In the genomic region with DNA sequence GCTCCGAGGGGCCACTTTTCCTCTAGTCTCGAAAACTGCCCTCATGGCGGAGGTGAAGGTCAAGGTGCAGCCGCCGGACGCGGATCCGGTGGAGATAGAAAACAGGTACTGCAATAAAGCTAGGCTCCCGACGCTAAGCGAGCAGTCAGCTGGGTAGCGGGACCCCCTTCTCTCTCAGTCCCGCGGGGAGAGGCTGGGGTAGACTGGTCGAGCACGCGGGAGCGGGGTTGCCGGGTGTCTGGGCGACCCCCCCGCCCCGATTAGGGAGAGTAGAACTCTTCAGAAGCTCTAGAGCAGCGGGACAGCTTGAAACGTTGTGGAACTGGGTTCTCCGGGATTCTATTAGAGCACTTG, we compare ENCODE assay signal across 8 mouse cellular contexts. TPM values are rescaled to one million over a fixed set of nuclear protein-coding genes. Genes with fewer than 3 reads are reported as not detected.
DNase-seq lines count a peak whose midpoint lies in the region; ATAC-seq and TF ChIP-seq lines count a peak whose summit lies in the region.

No protein-coding gene starts in this region.

- TF ChIP-seq CTCF in lung, postnatal 0 days (IDR thresholded peaks at IDR 0.05), result no peak
- no peak for TF ChIP-seq CTCF in small intestine, adult 2 months (IDR thresholded peaks at IDR 0.05; ENCODE audit: extremely low read depth, insufficient read length, insufficient replicate concordance, low read depth, low read length)

- H3K4me3 ChIP-seq in lung, postnatal 0 days (ENCODE audit: low read depth, low read length), result peak overlapping the region; percentile 93
- H3K4me3 ChIP-seq in forebrain, embryonic 10.5 days, result peak overlapping the region; percentile 92
- H3K4me3 ChIP-seq in limb, embryonic 14.5 days (replicated peaks; ENCODE audit: low read length), result peak overlapping the region; percentile 85
- peak overlapping the region; percentile 81 for H3K4me3 ChIP-seq in small intestine, adult 2 months (ENCODE audit: low read depth, low read length)

- no peak for TF ChIP-seq EP300 in lung, postnatal 0 days (IDR thresholded peaks at IDR 0.05)

- peak overlapping the region; percentile 92 for H3K27ac ChIP-seq in lung, postnatal 0 days (ENCODE audit: low read length)
- H3K27ac ChIP-seq in forebrain, embryonic 10.5 days, result peak overlapping the region; percentile 90
- peak overlapping the region; percentile 92 for H3K27ac ChIP-seq in limb, embryonic 14.5 days (replicated peaks; ENCODE audit: low read depth, low read length)
- H3K27ac ChIP-seq in small intestine, adult 2 months (ENCODE audit: insufficient read depth, low read depth, low read length), result 0 out of 2 replicates have a peak overlapping the region, but pooled peaks have one; percentile 90

- no peaks in the 10 kb centered on the region for H3K9me3 ChIP-seq in lung, postnatal 0 days (ENCODE audit: low read length)
- no peaks in the 10 kb centered on the region for H3K9me3 ChIP-seq in forebrain, embryonic 10.5 days
- no peaks in the 10 kb centered on the region for H3K9me3 ChIP-seq in limb, embryonic 14.5 days (ENCODE audit: control insufficient read depth, low read length)

- H3K36me3 ChIP-seq in lung, postnatal 0 days (ENCODE audit: insufficient read depth, low read length), result no peaks in the 10 kb centered on the region; the same call in 1 of the 2 replicates
- H3K36me3 ChIP-seq in forebrain, embryonic 10.5 days (replicated peaks), result peaks cover 28% of the 10 kb centered on the region
- H3K36me3 ChIP-seq in limb, embryonic 14.5 days (ENCODE audit: control insufficient read depth, insufficient read depth, low read length), result peaks cover 11% of the 10 kb centered on the region
- peaks cover 8% of the 10 kb centered on the region for H3K36me3 ChIP-seq in small intestine, adult 2 months (ENCODE audit: control insufficient read depth, insufficient read depth, low read length)

- no peaks in the 10 kb centered on the region for H3K27me3 ChIP-seq in lung, postnatal 0 days (replicated peaks; ENCODE audit: insufficient read depth, low read length)
- H3K27me3 ChIP-seq in forebrain, embryonic 10.5 days (ENCODE audit: poor library complexity, severe bottlenecking), result peaks cover 14% of the 10 kb centered on the region
- no peaks in the 10 kb centered on the region for H3K27me3 ChIP-seq in limb, embryonic 14.5 days (ENCODE audit: control insufficient read depth, insufficient read depth, low read length)
- no peaks in the 10 kb centered on the region for H3K27me3 ChIP-seq in small intestine, adult 2 months (ENCODE audit: control insufficient read depth, insufficient read depth, low read length)

- under 1% methylated on average over 25 of the region's 25 CpGs for WGBS in lung, postnatal 0 days
- 0% methylated on average over 25 of the region's 25 CpGs for WGBS in forebrain, embryonic 10.5 days
- 0% methylated on average over 17 of the region's 25 CpGs for WGBS in limb, embryonic 14.5 days
- WGBS in small intestine, adult 2 months, result under 1% methylated on average over 25 of the region's 25 CpGs

- DNase-seq in lung, postnatal 0 days (ENCODE audit: low spot score), result peak; percentile 12
- DNase-seq in lung, postnatal 25 days (ENCODE audit: low spot score), result no peak
- no peak for DNase-seq in forebrain, embryonic 10.5 days (ENCODE audit: extremely low spot score, low spot score)
- DNase-seq in limb, embryonic 14.5 days (ENCODE audit: low spot score), result no peak
- no peak for DNase-seq in ovary, postnatal 36 days (ENCODE audit: low spot score)
- no peak for DNase-seq in embryo, embryonic 9.5 days (ENCODE audit: extremely low spot score)
- no peak for DNase-seq in c-Kit-positive CD71-positive TER-119-positive erythroid progenitor cells, embryonic 14.5 days (ENCODE audit: low spot score)

- no peaks in the 10 kb centered on the region for H3K4me1 ChIP-seq in lung, postnatal 0 days (ENCODE audit: insufficient read depth, low read depth, low read length)
- peaks cover 21% of the 10 kb centered on the region for H3K4me1 ChIP-seq in forebrain, embryonic 10.5 days
- peaks cover 10% of the 10 kb centered on the region; the same call in 1 of the 2 replicates for H3K4me1 ChIP-seq in limb, embryonic 14.5 days (ENCODE audit: control insufficient read depth, insufficient read depth, low read length)
- peaks cover 2% of the 10 kb centered on the region; the same call in 1 of the 2 replicates for H3K4me1 ChIP-seq in small intestine, adult 2 months (ENCODE audit: control insufficient read depth, insufficient read depth, insufficient read length, low read length)

- H3K4me2 ChIP-seq in lung, postnatal 0 days (replicated peaks; ENCODE audit: low read depth, low read length), result peak overlapping the region; percentile 87
- peak overlapping the region; percentile 76 for H3K4me2 ChIP-seq in limb, embryonic 14.5 days (replicated peaks; ENCODE audit: low read depth, low read length, severe bottlenecking)

- TF ChIP-seq POLR2A in limb, embryonic 14.5 days (IDR thresholded peaks at IDR 0.05; ENCODE audit: borderline replicate concordance, extremely low read depth, insufficient read depth, insufficient read length), result no peak; the same call in 1 of the 2 replicates
- TF ChIP-seq POLR2A in small intestine, adult 2 months (IDR thresholded peaks at IDR 0.05; ENCODE audit: low read depth, low read length), result no peak

- peak; percentile 25 for ATAC-seq in lung, postnatal 0 days
- peak; percentile 20; the same call in 1 of the 2 replicates for ATAC-seq in limb, embryonic 14.5 days (ENCODE audit: low FRiP score, low read depth)

- H3K9ac ChIP-seq in lung, postnatal 0 days (replicated peaks; ENCODE audit: low read depth), result peak overlapping the region; percentile 97
- H3K9ac ChIP-seq in limb, embryonic 14.5 days (ENCODE audit: low read depth, low read length, severe bottlenecking), result peak overlapping the region; percentile 81

RNA-seq across cellular contexts. Expression of a gene that starts 0.3 kb away (rescaled TPM):
- 11.5 and 11.9 TPM in 2 replicates for polyA plus RNA-seq in lung, postnatal 0 days (2015; fragmentation: Nextera tagmentation; extraction: Ambion mirVana)
- polyA plus RNA-seq in forebrain, embryonic 10.5 days (2016; fragmentation: Nextera tagmentation; extraction: Ambion mirVana), result 35.1 and 36.1 TPM in 2 replicates
- polyA plus RNA-seq in limb, embryonic 14.5 days (2012; rRNA removed), result 19.4 and 20.5 TPM in 2 replicates
- polyA plus RNA-seq in limb, embryonic 14.5 days (2014; fragmentation: Nextera tagmentation; extraction: Ambion mirVana), result 24.9 and 26.6 TPM in 2 replicates
- polyA plus RNA-seq in small intestine, adult 2 months (2012; rRNA removed), result 1.5 and 2.1 TPM in 2 replicates

RNA-seq across cellular contexts. Expression of a gene that starts 0.6 kb away (rescaled TPM):
- 1.2 and 1.4 TPM in 2 replicates for polyA plus RNA-seq in lung, postnatal 0 days (2015; fragmentation: Nextera tagmentation; extraction: Ambion mirVana)
- polyA plus RNA-seq in forebrain, embryonic 10.5 days (2016; fragmentation: Nextera tagmentation; extraction: Ambion mirVana), result 2.1 and 2.8 TPM in 2 replicates
- 1.5 and 1.6 TPM in 2 replicates for polyA plus RNA-seq in limb, embryonic 14.5 days (2012; rRNA removed)
- polyA plus RNA-seq in limb, embryonic 14.5 days (2014; fragmentation: Nextera tagmentation; extraction: Ambion mirVana), result 1.7 and 2.8 TPM in 2 replicates
- 0.08 and 0.11 TPM in 2 replicates for polyA plus RNA-seq in small intestine, adult 2 months (2012; rRNA removed)

RNA-seq across cellular contexts. Expression of a gene that starts 22.9 kb away (rescaled TPM):
- polyA plus RNA-seq in lung, postnatal 0 days (2015; fragmentation: Nextera tagmentation; extraction: Ambion mirVana), result 42.3 and 45.1 TPM in 2 replicates
- 60.7 and 63.3 TPM in 2 replicates for polyA plus RNA-seq in forebrain, embryonic 10.5 days (2016; fragmentation: Nextera tagmentation; extraction: Ambion mirVana)
- polyA plus RNA-seq in limb, embryonic 14.5 days (2012; rRNA removed), result 32.1 and 37.4 TPM in 2 replicates
- 67.6 and 68.4 TPM in 2 replicates for polyA plus RNA-seq in limb, embryonic 14.5 days (2014; fragmentation: Nextera tagmentation; extraction: Ambion mirVana)
- polyA plus RNA-seq in small intestine, adult 2 months (2012; rRNA removed), result 3.2 and 4.7 TPM in 2 replicates

RNA-seq across cellular contexts. Expression of a gene that starts 28.2 kb away (rescaled TPM):
- 62.4 and 64.3 TPM in 2 replicates for polyA plus RNA-seq in lung, postnatal 0 days (2015; fragmentation: Nextera tagmentation; extraction: Ambion mirVana)
- 124 and 131 TPM in 2 replicates for polyA plus RNA-seq in forebrain, embryonic 10.5 days (2016; fragmentation: Nextera tagmentation; extraction: Ambion mirVana)
- polyA plus RNA-seq in limb, embryonic 14.5 days (2012; rRNA removed), result 72.8 and 80.1 TPM in 2 replicates
- polyA plus RNA-seq in limb, embryonic 14.5 days (2014; fragmentation: Nextera tagmentation; extraction: Ambion mirVana), result 76.2 and 77.5 TPM in 2 replicates
- polyA plus RNA-seq in small intestine, adult 2 months (2012; rRNA removed), result 25.5 and 36.5 TPM in 2 replicates
